Mouse (Mus musculus) activated CD4-positive, CD25-positive, alpha-beta regulatory T cell, adult 9 weeks (primary cell): ENCODE results near the gene Abca17. TPM values are rescaled to one million over a fixed set of nuclear protein-coding genes. Genes with fewer than 3 reads are reported as not detected.

Experiments
- polyA plus RNA-seq: library from polyadenylated mRNA; unstranded; fragments of 100-300 nt; shearing (Covaris generic); gene quantifications from one replicate; pipeline ENCODE4 v1.2.1, GENCODE M21; 2017

Abca17 gene
- 0.39 TPM for polyA plus RNA-seq

DNA sequence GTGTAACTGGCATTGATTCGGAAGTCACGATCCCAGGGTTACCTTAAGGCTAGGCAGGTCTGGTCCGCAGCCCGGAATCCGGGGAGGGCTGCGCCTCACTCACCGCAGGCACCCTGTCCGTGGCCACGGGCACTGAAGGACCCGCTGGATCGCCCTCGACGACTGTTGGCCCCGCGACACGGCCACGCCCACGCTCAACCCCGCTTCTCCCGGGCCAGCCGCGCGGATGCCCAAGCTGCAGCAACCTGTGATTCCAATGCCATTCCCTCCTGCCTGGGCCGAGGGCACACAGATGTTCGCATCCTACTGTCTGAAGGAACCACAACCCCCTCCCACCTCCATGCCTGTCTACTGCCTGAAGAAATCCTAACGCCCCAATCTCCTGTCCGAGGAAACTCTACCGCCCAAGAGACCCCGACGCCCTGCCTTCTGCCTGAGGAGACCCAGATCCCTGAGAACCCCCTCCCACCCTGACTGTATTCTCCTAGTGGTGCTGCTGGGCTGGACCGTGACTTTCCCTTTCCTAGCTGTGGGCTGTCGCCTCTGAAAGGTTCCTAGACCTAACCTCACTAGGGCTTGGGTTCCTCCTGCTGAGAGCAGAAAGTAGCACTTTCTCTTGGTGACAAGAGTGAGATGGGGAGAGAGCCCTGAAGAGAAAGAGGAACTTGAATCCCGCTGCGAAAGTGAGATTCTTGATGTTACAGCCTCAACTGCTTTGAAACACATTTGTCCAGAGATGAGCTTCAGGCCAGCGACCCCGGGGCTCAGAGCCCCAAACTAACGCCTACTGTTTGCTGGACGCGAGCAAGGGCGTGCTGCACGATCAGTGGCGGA lies at the start of gene Abca17:
Gene Abca17 (minus strand): TSS at position 143 of the 834 bp plus-strand sequence.

GRCm38 (mm10) chr17:24351760-24352357 lies 991 bp upstream of the Abca17 start, which contains the start of gene Abca3:
Gene Abca3 (plus strand): TSS chr17:24351950.

GRCm38 (mm10) chr17:24251320-24252069 lies 99.4 kb downstream of the Abca17 start, which contains the start of gene Ccnf:
Gene Ccnf (minus strand): TSS chr17:24251484.

GRCm38 (mm10) chr17:24220435-24221411 lies 130.1 kb downstream of the Abca17 start, which contains the start of gene Tedc2:
Gene Tedc2 (minus strand): TSS chr17:24220851.

Other genes with a start within 250 kb of the Abca17 start
- 59.4 TPM for gene Pdpk1, start 200.1 kb downstream of the Abca17 start, polyA plus RNA-seq
- gene Amdhd2, start 187.3 kb downstream of the Abca17 start, polyA plus RNA-seq: 43.3 TPM
- gene Atp6v0c, start 181.4 kb downstream of the Abca17 start, polyA plus RNA-seq: 362 TPM
- 1.1 TPM for gene Tbc1d24, start 145.5 kb downstream of the Abca17 start, polyA plus RNA-seq
- gene Ntn3, start 141.5 kb downstream of the Abca17 start, polyA plus RNA-seq: not detected
- gene Tedc2, start 130.2 kb downstream of the Abca17 start, polyA plus RNA-seq: 5.1 TPM
- gene Ccnf, start 99.6 kb downstream of the Abca17 start, polyA plus RNA-seq: 7.1 TPM
- 41.4 TPM for gene Abca3, start 882 bp upstream of the Abca17 start, polyA plus RNA-seq
- gene Rnps1, start 63.5 kb upstream of the Abca17 start, polyA plus RNA-seq: 194 TPM
- gene Eci1, start 75.6 kb upstream of the Abca17 start, polyA plus RNA-seq: 90.8 TPM
- gene Dnase1l2, start 92.0 kb upstream of the Abca17 start, polyA plus RNA-seq: 5.3 TPM
- 70.7 TPM for gene E4f1, start 119.2 kb upstream of the Abca17 start, polyA plus RNA-seq
- gene Pgp, start 119.3 kb upstream of the Abca17 start, polyA plus RNA-seq: 3.8 TPM
- not detected for gene Bricd5, start 122.8 kb upstream of the Abca17 start, polyA plus RNA-seq
- gene Mlst8, start 128.0 kb upstream of the Abca17 start, polyA plus RNA-seq: 28.4 TPM
- 0.11 TPM for gene Caskin1, start 137.5 kb upstream of the Abca17 start, polyA plus RNA-seq
- gene Traf7, start 176.9 kb upstream of the Abca17 start, polyA plus RNA-seq: 97.6 TPM
- 6.5 TPM for gene Rab26, start 183.1 kb upstream of the Abca17 start, polyA plus RNA-seq
- 17.8 TPM for gene Pkd1, start 198.8 kb upstream of the Abca17 start, polyA plus RNA-seq